Mouse (Mus musculus): ENCODE results near the gene Lzts3. TPM values are rescaled to one million over a fixed set of nuclear protein-coding genes. Genes with fewer than 3 reads are reported as not detected.
A peak's percentile ranks its signal among the peaks of the same experiment; 100 is the strongest.

Lzts3 gene
- polyA plus RNA-seq, 1 experiment from 2014 or later: 3.4 TPM

DNA sequence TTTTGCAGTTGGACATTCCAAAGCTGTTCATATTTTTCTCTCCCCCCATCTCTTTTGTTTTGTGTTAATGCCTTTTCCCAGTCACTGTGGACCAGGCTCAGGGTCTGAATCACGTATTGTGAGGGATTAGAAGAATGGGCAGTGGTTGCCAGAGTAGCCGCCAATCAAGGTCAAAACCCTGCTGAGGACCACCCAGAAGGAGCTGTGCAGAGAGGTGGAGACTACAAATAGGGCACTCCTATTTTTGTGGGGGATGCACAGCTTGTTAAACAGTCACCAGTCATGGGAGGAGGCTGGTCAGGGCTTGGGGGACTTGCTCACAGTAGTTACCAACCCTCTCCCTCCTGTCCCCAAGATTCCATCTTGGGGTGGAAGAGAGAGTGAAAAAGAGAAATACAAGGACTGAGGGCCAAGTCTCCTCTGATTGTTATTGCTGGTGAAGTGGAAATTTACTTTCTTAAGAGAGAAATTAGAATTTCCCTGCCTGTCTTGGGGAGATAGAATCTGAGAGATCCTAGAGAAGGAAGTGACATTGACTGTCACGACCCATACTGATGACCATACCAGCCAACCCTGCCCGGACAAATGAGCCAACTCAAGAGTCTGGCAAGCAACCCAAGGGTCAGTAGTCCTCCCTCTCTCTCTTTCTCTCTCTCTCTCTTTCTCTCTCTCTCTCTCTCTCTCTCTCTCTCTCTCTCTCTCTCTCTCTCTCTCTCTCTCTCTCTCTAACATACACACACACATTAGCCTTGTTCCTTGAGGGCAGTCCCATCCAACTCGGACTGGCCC lies 9.5 kb downstream of the Lzts3 start:
- WGBS: 43% methylated on average over 5 of the region's 5 CpGs
- Histone ChIP-seq H3K4me2 (ENCODE audit: low read length) (no peak overlapping the region), H3K9ac (replicated peaks; ENCODE audit: low read length) (no peak overlapping the region), H3K4me3 (replicated peaks; ENCODE audit: low read depth, low read length) (no peak overlapping the region), H3K27ac (replicated peaks; ENCODE audit: low read depth, low read length) (no peak overlapping the region), H3K36me3 (ENCODE audit: control insufficient read depth, insufficient read depth, low read length) (peaks cover 9% of the 10 kb centered on the region; the same call in 1 of the 2 replicates), H3K4me1 (ENCODE audit: control insufficient read depth, insufficient read depth, low read length) (peaks cover 12% of the 10 kb centered on the region), H3K27me3 (ENCODE audit: control insufficient read depth, insufficient read depth, low read length) (peaks cover 45% of the 10 kb centered on the region), H3K9me3 (ENCODE audit: control insufficient read depth, low read length) (no peaks in the 10 kb centered on the region)
- DNase-seq (peak; percentile 15), ATAC-seq (ENCODE audit: low FRiP score, low TSS enrichment) (no peak)

- H3K4me1 ChIP-seq (ENCODE audit: control insufficient read depth, insufficient read depth, low read length): peaks cover 12% of the 10 kb centered on the region
- ATAC-seq (ENCODE audit: low FRiP score, low TSS enrichment) (no peak), DNase-seq (peak; percentile 25)
- H3K9ac ChIP-seq (replicated peaks; ENCODE audit: low read length): no peak overlapping the region
- no peaks in the 10 kb centered on the region for H3K9me3 ChIP-seq (ENCODE audit: control insufficient read depth, low read length)
- H3K27me3 ChIP-seq (ENCODE audit: control insufficient read depth, insufficient read depth, low read length): peaks cover 40% of the 10 kb centered on the region
- no peak overlapping the region for H3K4me3 ChIP-seq (replicated peaks; ENCODE audit: low read depth, low read length)
- 44% methylated on average over 1 of the region's 1 CpGs for WGBS
- no peak overlapping the region for H3K4me2 ChIP-seq (ENCODE audit: low read length)
- H3K36me3 ChIP-seq (ENCODE audit: control insufficient read depth, insufficient read depth, low read length): peaks cover 12% of the 10 kb centered on the region
- H3K27ac ChIP-seq (replicated peaks; ENCODE audit: low read depth, low read length): no peak overlapping the region
Observed at GRCm38 (mm10) chr2:130632416-130632815, 10.2 kb downstream of the Lzts3 start.

- ATAC-seq (ENCODE audit: low FRiP score, low TSS enrichment) (peak; percentile 84), DNase-seq (peak; percentile 94)
- H3K27ac ChIP-seq (replicated peaks; ENCODE audit: low read depth, low read length): peak within 1 kb of the TSS; percentile 64
- H3K4me1 ChIP-seq (ENCODE audit: control insufficient read depth, insufficient read depth, low read length): peaks cover 12% of the 10 kb centered on the region
- peak within 1 kb of the TSS; percentile 98 for H3K4me3 ChIP-seq (replicated peaks; ENCODE audit: low read depth, low read length)
- peak within 1 kb of the TSS; percentile 94 for H3K4me2 ChIP-seq (ENCODE audit: low read length)
- H3K27me3 ChIP-seq (ENCODE audit: control insufficient read depth, insufficient read depth, low read length): peaks cover 14% of the 10 kb centered on the region
- no peaks in the 10 kb centered on the region for H3K9me3 ChIP-seq (ENCODE audit: control insufficient read depth, low read length)
- under 1% methylated on average over 25 of the region's 25 CpGs for WGBS
- H3K36me3 ChIP-seq (ENCODE audit: control insufficient read depth, insufficient read depth, low read length): peaks cover 20% of the 10 kb centered on the region
- H3K9ac ChIP-seq (replicated peaks; ENCODE audit: low read length): peak within 1 kb of the TSS; percentile 87
Observed at GRCm38 (mm10) chr2:130629839-130630203, 12.8 kb downstream of the Lzts3 start, which contains the start of the genes Fastkd5 and Ubox5. TSS of gene Fastkd5 (minus strand) at chr2:130630027. TSS of gene Ubox5 (minus strand) at chr2:130630038.

GRCm38 (mm10) chr2:130629080-130629838 lies 13.3 kb downstream of the Lzts3 start:
- H3K4me3 ChIP-seq (replicated peaks; ENCODE audit: low read depth, low read length): peak overlapping the region; percentile 98
- H3K4me1 ChIP-seq (ENCODE audit: control insufficient read depth, insufficient read depth, low read length): peaks cover 7% of the 10 kb centered on the region
- H3K9ac ChIP-seq (replicated peaks; ENCODE audit: low read length): peak overlapping the region; percentile 87
- H3K4me2 ChIP-seq (ENCODE audit: low read length): peak overlapping the region; percentile 94
- DNase-seq (peak; percentile 18), ATAC-seq (ENCODE audit: low FRiP score, low TSS enrichment) (no peak; the same call in 1 of the 2 replicates)
- 3% methylated on average over 37 of the region's 37 CpGs for WGBS
- H3K36me3 ChIP-seq (ENCODE audit: control insufficient read depth, insufficient read depth, low read length): peaks cover 23% of the 10 kb centered on the region
- H3K9me3 ChIP-seq (ENCODE audit: control insufficient read depth, low read length): no peaks in the 10 kb centered on the region
- peaks cover 8% of the 10 kb centered on the region for H3K27me3 ChIP-seq (ENCODE audit: control insufficient read depth, insufficient read depth, low read length)
- H3K27ac ChIP-seq (replicated peaks; ENCODE audit: low read depth, low read length): peak overlapping the region; percentile 64

GRCm38 (mm10) chr2:130628424-130628823 lies 14.2 kb downstream of the Lzts3 start:
- WGBS: 62% methylated on average over 3 of the region's 3 CpGs
- Histone ChIP-seq H3K9ac (replicated peaks; ENCODE audit: low read length) (no peak overlapping the region), H3K4me2 (ENCODE audit: low read length) (peak overlapping the region; percentile 94; the same call in 1 of the 2 replicates), H3K4me3 (replicated peaks; ENCODE audit: low read depth, low read length) (peak overlapping the region; percentile 98; the same call in 1 of the 2 replicates), H3K27me3 (ENCODE audit: control insufficient read depth, insufficient read depth, low read length) (no peaks in the 10 kb centered on the region; the same call in 1 of the 2 replicates), H3K27ac (replicated peaks; ENCODE audit: low read depth, low read length) (no peak overlapping the region), H3K9me3 (ENCODE audit: control insufficient read depth, low read length) (no peaks in the 10 kb centered on the region), H3K4me1 (ENCODE audit: control insufficient read depth, insufficient read depth, low read length) (peaks cover 6% of the 10 kb centered on the region), H3K36me3 (ENCODE audit: control insufficient read depth, insufficient read depth, low read length) (peaks cover 23% of the 10 kb centered on the region)
- no peak for ATAC-seq (ENCODE audit: low FRiP score, low TSS enrichment)
- DNase-seq: no peak

DNA sequence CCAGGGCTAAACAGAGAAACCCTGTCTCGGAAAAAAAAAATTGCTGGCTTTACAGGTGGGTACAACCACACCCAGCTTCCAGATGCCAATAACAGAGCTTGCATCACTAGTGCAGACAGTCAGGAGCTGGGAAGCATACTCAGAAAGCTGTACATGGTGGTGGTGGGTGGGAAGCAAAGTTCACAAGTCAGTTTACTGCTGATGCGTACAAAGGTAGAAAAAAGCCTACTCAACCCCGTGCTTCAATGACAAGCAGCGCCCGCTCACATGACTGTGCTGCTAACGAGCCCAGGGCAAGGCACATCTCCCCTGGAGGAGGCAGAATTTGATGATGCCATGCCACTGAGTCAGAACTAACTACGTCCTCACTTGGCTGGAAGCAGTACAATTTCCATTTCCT lies 23.6 kb downstream of the Lzts3 start:
- ATAC-seq (ENCODE audit: low FRiP score, low TSS enrichment): no peak
- 96% methylated on average over 7 of the region's 7 CpGs for WGBS
- peaks cover 47% of the 10 kb centered on the region for H3K36me3 ChIP-seq (ENCODE audit: control insufficient read depth, insufficient read depth, low read length)

GRCm38 (mm10) chr2:130613091-130613490 lies 29.5 kb downstream of the Lzts3 start:
- WGBS: 69% methylated on average over 3 of the region's 3 CpGs
- Histone ChIP-seq H3K9ac (replicated peaks; ENCODE audit: low read length) (no peak overlapping the region), H3K36me3 (ENCODE audit: control insufficient read depth, insufficient read depth, low read length) (peaks cover 38% of the 10 kb centered on the region), H3K27ac (replicated peaks; ENCODE audit: low read depth, low read length) (no peak overlapping the region), H3K4me3 (replicated peaks; ENCODE audit: low read depth, low read length) (no peak overlapping the region), H3K9me3 (ENCODE audit: control insufficient read depth, low read length) (no peaks in the 10 kb centered on the region), H3K27me3 (ENCODE audit: control insufficient read depth, insufficient read depth, low read length) (no peaks in the 10 kb centered on the region), H3K4me2 (ENCODE audit: low read length) (no peak overlapping the region), H3K4me1 (ENCODE audit: control insufficient read depth, insufficient read depth, low read length) (no peaks in the 10 kb centered on the region)
- DNase-seq (peak; percentile 30), ATAC-seq (ENCODE audit: low FRiP score, low TSS enrichment) (no peak)

More for the DNA sequence above, 23.6 kb downstream of the Lzts3 start:
- Histone ChIP-seq H3K4me1 (ENCODE audit: control insufficient read depth, insufficient read depth, low read length) (no peaks in the 10 kb centered on the region), H3K27me3 (ENCODE audit: control insufficient read depth, insufficient read depth, low read length) (no peaks in the 10 kb centered on the region), H3K27ac (replicated peaks; ENCODE audit: low read depth, low read length) (no peak overlapping the region), H3K4me2 (ENCODE audit: low read length) (no peak overlapping the region), H3K9me3 (ENCODE audit: control insufficient read depth, low read length) (no peaks in the 10 kb centered on the region), H3K4me3 (replicated peaks; ENCODE audit: low read depth, low read length) (no peak overlapping the region), H3K9ac (replicated peaks; ENCODE audit: low read length) (no peak overlapping the region)
- no peak for DNase-seq

- DNase-seq (no peak), ATAC-seq (ENCODE audit: low FRiP score, low TSS enrichment) (no peak)
- no peaks in the 10 kb centered on the region for H3K9me3 ChIP-seq (ENCODE audit: control insufficient read depth, low read length)
- WGBS: 84% methylated on average over 4 of the region's 4 CpGs
- H3K27me3 ChIP-seq (ENCODE audit: control insufficient read depth, insufficient read depth, low read length): no peaks in the 10 kb centered on the region
- no peak overlapping the region for H3K4me2 ChIP-seq (ENCODE audit: low read length)
- H3K9ac ChIP-seq (replicated peaks; ENCODE audit: low read length): no peak overlapping the region
- H3K4me1 ChIP-seq (ENCODE audit: control insufficient read depth, insufficient read depth, low read length): no peaks in the 10 kb centered on the region
- no peak overlapping the region for H3K27ac ChIP-seq (replicated peaks; ENCODE audit: low read depth, low read length)
- H3K4me3 ChIP-seq (replicated peaks; ENCODE audit: low read depth, low read length): no peak overlapping the region
- H3K36me3 ChIP-seq (ENCODE audit: control insufficient read depth, insufficient read depth, low read length): peaks cover 63% of the 10 kb centered on the region
Observed at GRCm38 (mm10) chr2:130602195-130602594, 40.4 kb downstream of the Lzts3 start.
